Mouse (Mus musculus) ES-Bruce4 (cell line): ENCODE measurements around the gene Agap1. TPM values are rescaled to one million over a fixed set of nuclear protein-coding genes. Genes with fewer than 3 reads are reported as not detected.
A peak's percentile ranks its signal among the peaks of the same experiment; 100 is the strongest.

Experiments
- H3K27ac ChIP-seq: 2 replicates; pipeline ENCODE4 v1.5.1; 2012; ENCODE audit warnings: low read length, inconsistent platforms; ENCODE audit not compliant: insufficient read depth
- H3K27me3 ChIP-seq: 2 replicates; pipeline ENCODE4 v1.6.1; 2012; ENCODE audit warnings: mild to moderate bottlenecking, low read length, inconsistent platforms; ENCODE audit not compliant: control insufficient read depth, poor library complexity, insufficient read depth, severe bottlenecking
- H3K36me3 ChIP-seq: 2 replicates; pipeline ENCODE4 v1.6.1; 2012; ENCODE audit warnings: inconsistent platforms, mild to moderate bottlenecking, low read length, moderate library complexity; ENCODE audit not compliant: control insufficient read depth, poor library complexity, insufficient read depth, severe bottlenecking
- H3K4me1 ChIP-seq: one replicate; pipeline ENCODE4 v1.8.1; 2011; ENCODE audit warnings: low read length; ENCODE audit not compliant: control insufficient read depth, insufficient read depth
- H3K4me3 ChIP-seq: 2 replicates; pipeline ENCODE4 v1.5.1; 2011; ENCODE audit warnings: low read depth, mild to moderate bottlenecking, low read length
- H3K9ac ChIP-seq: 2 replicates; pipeline ENCODE4 v1.6.1; 2012; ENCODE audit warnings: low read depth, mild to moderate bottlenecking, inconsistent platforms; ENCODE audit not compliant: poor library complexity, severe bottlenecking
- H3K9me3 ChIP-seq: replicated peaks from 2 replicates; pipeline ENCODE4 v1.6.1; 2012; ENCODE audit warnings: mild to moderate bottlenecking, low read length, inconsistent platforms; ENCODE audit not compliant: control insufficient read depth, poor library complexity, insufficient read depth, severe bottlenecking
- CTCF ChIP-seq: IDR thresholded peaks from one replicate; pipeline ENCODE4 v1.8.1; 2011; ENCODE audit warnings: low read depth, low read length
- EP300 ChIP-seq: IDR thresholded peaks from 2 replicates; pipeline ENCODE4 v1.6.1; 2011; ENCODE audit warnings: low read depth, low read length; ENCODE audit not compliant: insufficient read depth
- POLR2A ChIP-seq: IDR thresholded peaks from one replicate; pipeline ENCODE4 v1.8.1; 2011; ENCODE audit warnings: low read length; ENCODE audit not compliant: insufficient read depth
- polyA plus RNA-seq: library from polyadenylated mRNA; stranded (reverse); fragments of >200 nt; gene quantifications from 2 replicates; pipeline ENCODE4 v1.2.4, GENCODE M21; 2011; ENCODE audit warnings: low read depth; ENCODE audit not compliant: missing spikeins, insufficient read depth, insufficient read length

The Agap1 gene
- polyA plus RNA-seq, 1 experiment: 31.0 TPM

- no peaks in the 10 kb centered on the region for H3K27me3 ChIP-seq
- H3K9ac ChIP-seq: peak overlapping the region; percentile 83
- H3K36me3 ChIP-seq: no peaks in the 10 kb centered on the region
- H3K4me3 ChIP-seq: peak overlapping the region; percentile 68
- no peak overlapping the region for H3K27ac ChIP-seq
- peaks cover 3% of the 10 kb centered on the region for H3K4me1 ChIP-seq
- no peak for TF ChIP-seq EP300
- TF ChIP-seq CTCF: no peak
- TF ChIP-seq POLR2A: no peak
- H3K9me3 ChIP-seq: no peaks in the 10 kb centered on the region
These were observed 940 bp upstream of the Agap1 start for GRCm38 (mm10) chr1:89453666-89454065.

GRCm38 (mm10) chr1:89455421-89456091 is 950 bp downstream of the Agap1 start:
- H3K27ac ChIP-seq: no peak overlapping the region

GRCm38 (mm10) chr1:89456456-89456855 is 1.9 kb downstream of the Agap1 start:
- H3K27ac ChIP-seq: no peak overlapping the region
- peak overlapping the region; percentile 83; the same call in 1 of the 2 replicates for H3K9ac ChIP-seq
- peak overlapping the region; percentile 86 for H3K4me3 ChIP-seq
- no peaks in the 10 kb centered on the region for H3K27me3 ChIP-seq
- H3K4me1 ChIP-seq: peaks cover 3% of the 10 kb centered on the region
- H3K36me3 ChIP-seq: no peaks in the 10 kb centered on the region
- H3K9me3 ChIP-seq: no peaks in the 10 kb centered on the region
- no peak for TF ChIP-seq POLR2A
- no peak for TF ChIP-seq CTCF
- TF ChIP-seq EP300: no peak

More at GRCm38 (mm10) chr1:89455421-89456091, 950 bp downstream of the Agap1 start:
- Histone ChIP-seq H3K9me3 (no peaks in the 10 kb centered on the region), H3K36me3 (no peaks in the 10 kb centered on the region), H3K27me3 (no peaks in the 10 kb centered on the region), H3K9ac (peak overlapping the region; percentile 83), H3K4me3 (peak overlapping the region; percentile 86), H3K4me1 (peaks cover 3% of the 10 kb centered on the region)
- no peak for TF ChIP-seq CTCF
- no peak for TF ChIP-seq EP300
- TF ChIP-seq POLR2A: no peak

GRCm38 (mm10) chr1:89457126-89458031 is 2.8 kb downstream of the Agap1 start:
- Histone ChIP-seq H3K4me1 (peaks cover 3% of the 10 kb centered on the region), H3K9ac (no peak overlapping the region), H3K4me3 (peak overlapping the region; percentile 86), H3K27me3 (no peaks in the 10 kb centered on the region), H3K36me3 (no peaks in the 10 kb centered on the region), H3K27ac (peak overlapping the region; percentile 20; the same call in 1 of the 2 replicates), H3K9me3 (no peaks in the 10 kb centered on the region)
- TF ChIP-seq EP300: no peak
- TF ChIP-seq POLR2A: no peak
- TF ChIP-seq CTCF: no peak

GRCm38 (mm10) chr1:89461881-89462280 is 7.3 kb downstream of the Agap1 start:
- H3K4me1 ChIP-seq: peaks cover 13% of the 10 kb centered on the region
- TF ChIP-seq EP300 (no peak), POLR2A (no peak), CTCF (no peak)
- no peak overlapping the region for H3K9ac ChIP-seq
- H3K36me3 ChIP-seq: no peaks in the 10 kb centered on the region
- H3K4me3 ChIP-seq: no peak overlapping the region
- H3K9me3 ChIP-seq: no peaks in the 10 kb centered on the region
- no peaks in the 10 kb centered on the region for H3K27me3 ChIP-seq
- H3K27ac ChIP-seq: no peak overlapping the region

GRCm38 (mm10) chr1:89463138-89463537 is 8.5 kb downstream of the Agap1 start:
- Histone ChIP-seq H3K27me3 (no peaks in the 10 kb centered on the region), H3K4me3 (no peak overlapping the region), H3K27ac (no peak overlapping the region), H3K36me3 (no peaks in the 10 kb centered on the region), H3K9me3 (no peaks in the 10 kb centered on the region), H3K9ac (no peak overlapping the region), H3K4me1 (peaks cover 14% of the 10 kb centered on the region)
- TF ChIP-seq EP300: no peak
- TF ChIP-seq CTCF: no peak
- TF ChIP-seq POLR2A: no peak
